Mouse (Mus musculus): ENCODE results near the gene Vpreb3. TPM values are rescaled to one million over a fixed set of nuclear protein-coding genes. Genes with fewer than 3 reads are reported as not detected.
A peak's percentile ranks its signal among the peaks of the same experiment; 100 is the strongest.

Gene Vpreb3
- polyA plus RNA-seq, 1 experiment from 2014 or later: 0.48 TPM

DNA sequence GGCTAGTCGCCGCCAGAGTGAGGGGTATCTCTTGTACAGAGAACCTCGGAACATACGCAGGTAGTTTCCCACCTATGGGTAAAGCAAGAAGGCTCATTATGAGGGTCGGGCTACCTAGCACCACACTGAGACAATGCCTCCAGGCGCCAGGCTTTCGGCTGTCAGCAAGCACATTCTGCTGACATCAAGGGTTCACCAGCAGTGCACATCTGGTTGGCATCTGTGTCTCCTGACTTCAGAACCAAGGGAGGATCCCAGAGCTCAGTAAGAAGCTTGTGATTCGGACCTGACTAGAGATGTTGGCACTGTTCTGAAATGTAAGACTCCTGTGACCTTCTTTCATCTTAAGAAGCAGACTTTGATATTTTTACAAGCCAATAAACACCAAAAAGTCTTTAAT, 26.0 kb upstream of the Vpreb3 start:
- H3K36me3 ChIP-seq (replicated peaks): peaks cover 75% of the 10 kb centered on the region
- no peak for DNase-seq (ENCODE audit: extremely low spot score, low spot score)
- no peaks in the 10 kb centered on the region for H3K27me3 ChIP-seq (ENCODE audit: poor library complexity, severe bottlenecking)
- H3K9me3 ChIP-seq: no peaks in the 10 kb centered on the region
- H3K27ac ChIP-seq: no peak overlapping the region
- peaks cover 29% of the 10 kb centered on the region for H3K4me1 ChIP-seq
- no peak overlapping the region for H3K4me3 ChIP-seq
- WGBS: 85% methylated on average over 8 of the region's 8 CpGs

GRCm38 (mm10) chr10:75919026-75919425, 23.8 kb upstream of the Vpreb3 start:
- DNase-seq (ENCODE audit: extremely low spot score, low spot score): no peak
- H3K36me3 ChIP-seq (replicated peaks): peaks cover 59% of the 10 kb centered on the region
- peaks cover 41% of the 10 kb centered on the region for H3K4me1 ChIP-seq
- H3K4me3 ChIP-seq: no peak overlapping the region
- no peaks in the 10 kb centered on the region for H3K9me3 ChIP-seq
- H3K27ac ChIP-seq: no peak overlapping the region
- H3K27me3 ChIP-seq (ENCODE audit: poor library complexity, severe bottlenecking): no peaks in the 10 kb centered on the region
- WGBS: 92% methylated on average over 5 of the region's 5 CpGs

GRCm38 (mm10) chr10:75921026-75921725, 21.7 kb upstream of the Vpreb3 start, which contains the start of gene Smarcb1:
TSS of gene Smarcb1 (minus strand) at chr10:75921617.
- peaks cover 41% of the 10 kb centered on the region for H3K4me1 ChIP-seq
- peak; percentile 91 for DNase-seq (ENCODE audit: extremely low spot score, low spot score)
- under 1% methylated on average over 76 of the region's 76 CpGs for WGBS
- peaks cover 46% of the 10 kb centered on the region for H3K36me3 ChIP-seq (replicated peaks)
- no peaks in the 10 kb centered on the region for H3K9me3 ChIP-seq
- H3K4me3 ChIP-seq: peak within 1 kb of the TSS; percentile 72
- no peaks in the 10 kb centered on the region for H3K27me3 ChIP-seq (ENCODE audit: poor library complexity, severe bottlenecking)
- peak within 1 kb of the TSS; percentile 96 for H3K27ac ChIP-seq

GRCm38 (mm10) chr10:75921726-75922560, 20.9 kb upstream of the Vpreb3 start:
- no peaks in the 10 kb centered on the region for H3K27me3 ChIP-seq (ENCODE audit: poor library complexity, severe bottlenecking)
- WGBS: 8% methylated on average over 22 of the region's 22 CpGs
- no peaks in the 10 kb centered on the region for H3K9me3 ChIP-seq
- H3K36me3 ChIP-seq (replicated peaks): peaks cover 45% of the 10 kb centered on the region
- H3K4me3 ChIP-seq: peak overlapping the region; percentile 72
- peaks cover 41% of the 10 kb centered on the region for H3K4me1 ChIP-seq
- peak overlapping the region; percentile 96 for H3K27ac ChIP-seq
- no peak for DNase-seq (ENCODE audit: extremely low spot score, low spot score)

DNA sequence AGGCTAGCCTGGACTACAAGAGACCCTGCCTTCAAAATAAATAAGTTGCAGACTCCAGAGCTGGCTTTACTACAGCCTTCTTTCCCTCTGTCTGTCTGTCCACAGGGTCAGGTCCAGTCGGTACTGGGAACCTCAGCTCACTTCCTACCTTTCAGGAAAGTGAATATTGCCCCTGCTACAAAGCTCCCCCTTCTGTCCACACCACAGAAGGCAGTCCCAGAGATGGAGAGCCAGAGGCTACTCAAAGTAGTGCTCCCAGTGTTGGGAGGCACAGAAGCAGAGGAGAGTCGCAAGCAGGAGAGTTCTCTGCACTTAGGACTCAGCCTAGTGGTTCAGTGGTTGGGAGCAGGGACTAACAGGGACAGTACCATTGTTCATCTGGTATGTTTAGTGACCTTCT, 18.5 kb upstream of the Vpreb3 start:
- Histone ChIP-seq H3K9me3 (no peaks in the 10 kb centered on the region), H3K27me3 (ENCODE audit: poor library complexity, severe bottlenecking) (peaks cover 13% of the 10 kb centered on the region), H3K27ac (no peak overlapping the region), H3K4me3 (no peak overlapping the region), H3K4me1 (peaks cover 29% of the 10 kb centered on the region), H3K36me3 (replicated peaks) (peaks cover 35% of the 10 kb centered on the region)
- WGBS: 70% methylated on average over 2 of the region's 2 CpGs
- DNase-seq (ENCODE audit: extremely low spot score, low spot score): no peak

DNA sequence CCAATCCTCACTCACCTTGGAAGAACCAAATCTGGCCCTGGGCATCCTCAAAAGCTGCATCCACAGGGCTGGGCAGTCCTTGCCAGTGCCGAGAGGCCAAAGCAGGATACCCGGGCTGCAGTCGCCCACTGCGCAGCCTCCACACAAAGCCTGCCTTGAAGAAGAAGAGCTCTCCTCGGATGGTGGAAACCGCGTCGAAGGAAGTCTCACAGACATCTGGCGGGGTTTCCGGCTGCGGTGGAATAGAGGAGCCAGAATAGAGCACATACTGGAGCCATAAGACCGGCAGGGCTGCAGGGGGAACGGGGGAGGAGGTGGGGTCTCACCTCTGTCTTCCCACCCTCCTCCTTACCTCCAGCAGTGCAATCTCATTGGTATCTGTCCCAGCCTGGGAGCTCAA, 16.5 kb upstream of the Vpreb3 start:
- DNase-seq (ENCODE audit: extremely low spot score, low spot score): no peak
- H3K27ac ChIP-seq: no peak overlapping the region

GRCm38 (mm10) chr10:75930304-75930703, 12.6 kb upstream of the Vpreb3 start:
- no peak overlapping the region for H3K27ac ChIP-seq
- H3K36me3 ChIP-seq (replicated peaks): peaks cover 21% of the 10 kb centered on the region
- 38% methylated on average over 6 of the region's 6 CpGs for WGBS
- H3K27me3 ChIP-seq (ENCODE audit: poor library complexity, severe bottlenecking): peaks cover 73% of the 10 kb centered on the region
- no peak for DNase-seq (ENCODE audit: extremely low spot score, low spot score)
- peaks cover 37% of the 10 kb centered on the region for H3K4me1 ChIP-seq
- 0 out of 2 replicates have a peak overlapping the region, but pooled peaks have one; percentile 74 for H3K4me3 ChIP-seq
- H3K9me3 ChIP-seq: no peaks in the 10 kb centered on the region

More for the DNA sequence above, 16.5 kb upstream of the Vpreb3 start:
- Histone ChIP-seq H3K9me3 (no peaks in the 10 kb centered on the region), H3K4me3 (no peak overlapping the region), H3K36me3 (replicated peaks) (peaks cover 30% of the 10 kb centered on the region), H3K27me3 (ENCODE audit: poor library complexity, severe bottlenecking) (peaks cover 34% of the 10 kb centered on the region), H3K4me1 (peaks cover 27% of the 10 kb centered on the region)
- 79% methylated on average over 13 of the region's 13 CpGs for WGBS

DNA sequence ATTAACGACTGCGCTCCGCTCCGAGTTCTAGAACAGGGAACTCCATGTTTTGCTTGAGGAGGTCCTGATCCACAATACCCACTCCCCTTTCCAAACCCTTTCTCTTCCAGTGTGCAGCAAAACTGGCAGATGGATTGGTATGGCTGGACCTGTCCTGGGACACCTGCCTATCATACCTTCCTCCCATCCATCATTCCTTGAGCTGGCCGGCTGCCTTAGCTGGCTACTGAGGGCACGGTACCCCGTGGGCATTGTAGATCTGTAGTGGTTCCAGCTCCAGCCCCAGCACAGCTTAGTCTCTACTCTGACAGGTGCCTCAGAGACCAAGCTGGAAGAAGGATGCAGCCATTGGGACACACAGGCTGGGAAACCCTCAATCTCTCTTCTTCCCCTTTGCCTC, 11.5 kb upstream of the Vpreb3 start:
- no peaks in the 10 kb centered on the region for H3K9me3 ChIP-seq
- peak overlapping the region; percentile 74 for H3K4me3 ChIP-seq
- WGBS: 20% methylated on average over 7 of the region's 7 CpGs
- peaks cover 83% of the 10 kb centered on the region for H3K27me3 ChIP-seq (ENCODE audit: poor library complexity, severe bottlenecking)
- no peak for DNase-seq (ENCODE audit: extremely low spot score, low spot score)
- peaks cover 17% of the 10 kb centered on the region for H3K36me3 ChIP-seq (replicated peaks)
- H3K4me1 ChIP-seq: peaks cover 47% of the 10 kb centered on the region
- H3K27ac ChIP-seq: no peak overlapping the region

DNA sequence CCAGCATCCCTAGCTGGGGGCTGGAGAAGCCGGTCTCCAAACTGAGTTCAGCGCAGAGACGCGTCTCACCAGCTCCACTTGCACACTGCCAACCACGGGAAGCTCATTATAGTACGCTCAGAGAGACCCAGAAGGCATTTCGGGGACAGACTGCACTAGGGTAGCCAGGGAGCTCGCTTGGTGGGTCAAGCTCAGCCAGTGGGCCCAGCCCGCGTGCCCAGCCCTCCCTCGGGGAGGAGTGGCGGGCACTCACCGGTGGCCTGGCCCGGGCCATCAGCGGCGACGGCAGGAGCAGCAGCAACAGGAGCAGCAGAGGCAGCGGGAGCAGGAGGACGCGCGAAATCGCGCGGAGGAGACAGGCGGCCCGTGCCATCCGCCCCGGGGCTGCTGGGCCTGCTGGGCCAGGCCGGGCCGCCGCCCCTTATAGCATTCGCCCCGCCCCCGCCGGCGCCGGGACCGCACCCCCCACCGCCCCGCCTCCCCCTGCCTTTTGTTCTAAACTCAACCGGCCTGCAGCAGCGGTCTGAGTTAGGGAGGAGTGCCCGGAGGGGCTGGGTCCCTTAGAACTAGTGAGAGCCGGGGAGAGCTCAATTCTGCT, 10.7 kb upstream of the Vpreb3 start:
- Histone ChIP-seq H3K27ac (peak overlapping the region; percentile 90), H3K36me3 (replicated peaks) (peaks cover 9% of the 10 kb centered on the region), H3K4me3 (peak overlapping the region; percentile 74), H3K9me3 (no peaks in the 10 kb centered on the region), H3K27me3 (ENCODE audit: poor library complexity, severe bottlenecking) (peaks cover 92% of the 10 kb centered on the region), H3K4me1 (peaks cover 49% of the 10 kb centered on the region)
- peak; percentile 72 for DNase-seq (ENCODE audit: extremely low spot score, low spot score)
- under 1% methylated on average over 40 of the region's 44 CpGs for WGBS

GRCm38 (mm10) chr10:75932891-75933290, 10.0 kb upstream of the Vpreb3 start, which contains the start of gene Chchd10:
TSS of gene Chchd10 (plus strand) at chr10:75933130.
- Histone ChIP-seq H3K27ac (peak within 1 kb of the TSS; percentile 90), H3K27me3 (ENCODE audit: poor library complexity, severe bottlenecking) (peaks cover 94% of the 10 kb centered on the region), H3K9me3 (no peaks in the 10 kb centered on the region), H3K36me3 (replicated peaks) (peaks cover 2% of the 10 kb centered on the region; the same call in 1 of the 2 replicates), H3K4me1 (peaks cover 52% of the 10 kb centered on the region), H3K4me3 (peak within 1 kb of the TSS; percentile 74)
- 21% methylated on average over 6 of the region's 6 CpGs for WGBS
- DNase-seq (ENCODE audit: extremely low spot score, low spot score): no peak

- peaks cover 97% of the 10 kb centered on the region for H3K27me3 ChIP-seq (ENCODE audit: poor library complexity, severe bottlenecking)
- no peak overlapping the region for H3K27ac ChIP-seq
- DNase-seq (ENCODE audit: extremely low spot score, low spot score): no peak
- H3K36me3 ChIP-seq (replicated peaks): no peaks in the 10 kb centered on the region
- H3K4me1 ChIP-seq: peaks cover 57% of the 10 kb centered on the region
- WGBS: 76% methylated on average over 1 of the region's 1 CpGs
- H3K4me3 ChIP-seq: peak overlapping the region; percentile 70
- no peaks in the 10 kb centered on the region for H3K9me3 ChIP-seq
These were observed 7.9 kb upstream of the Vpreb3 start for GRCm38 (mm10) chr10:75934991-75935390.

DNA sequence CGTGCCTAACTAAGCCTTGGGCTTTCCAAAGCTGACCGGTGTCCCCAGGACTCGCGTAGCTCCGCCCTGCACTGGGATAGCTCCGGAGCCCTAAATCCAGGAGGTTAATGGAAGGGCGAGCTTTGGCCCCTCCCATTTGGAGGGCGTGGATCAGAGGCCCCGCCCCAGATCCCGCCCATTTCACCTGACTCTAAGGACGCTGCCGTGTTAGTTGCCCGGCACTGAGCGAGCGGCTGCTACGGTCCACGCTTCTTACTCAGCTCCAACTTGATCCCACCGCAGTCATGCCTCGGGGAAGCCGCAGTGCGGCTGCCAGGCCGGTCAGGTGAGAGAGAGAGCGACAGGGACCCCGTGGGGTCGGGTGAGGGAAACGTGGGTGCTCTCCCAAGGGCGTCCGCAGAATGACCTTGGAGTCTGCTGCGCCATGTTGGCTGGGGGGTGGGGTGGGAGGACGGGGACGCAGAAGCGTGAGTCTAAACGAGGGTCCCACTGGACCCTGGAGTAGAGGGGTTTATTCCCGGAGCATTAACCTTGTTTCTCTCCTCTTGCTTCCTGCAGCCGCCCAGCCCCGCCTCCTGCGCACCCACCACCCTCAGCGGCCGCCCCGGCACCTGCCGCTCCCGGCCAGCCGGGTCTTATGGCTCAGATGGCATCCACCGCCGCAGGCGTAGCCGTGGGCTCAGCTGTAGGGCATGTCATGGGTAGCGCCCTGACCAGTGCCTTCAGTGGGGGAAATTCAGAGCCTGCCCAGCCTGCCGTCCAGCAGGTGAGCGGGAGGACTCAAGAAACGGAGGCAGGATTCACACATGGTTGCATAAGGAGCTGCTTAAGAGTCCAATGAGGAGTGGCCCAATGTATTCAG, 6.9 kb upstream of the Vpreb3 start, which contains the start of gene Mmp11:
Gene Mmp11, minus strand, starts transcription at position 817 of the 862 bp plus-strand sequence.
- H3K27ac ChIP-seq: peak within 1 kb of the TSS; percentile 66
- peaks cover 57% of the 10 kb centered on the region for H3K4me1 ChIP-seq

More for the DNA sequence above, 6.9 kb upstream of the Vpreb3 start, which contains the start of gene Mmp11:
- 2% methylated on average over 51 of the region's 51 CpGs for WGBS
- Histone ChIP-seq H3K27me3 (ENCODE audit: poor library complexity, severe bottlenecking) (peaks cover 92% of the 10 kb centered on the region), H3K36me3 (replicated peaks) (no peaks in the 10 kb centered on the region), H3K9me3 (no peaks in the 10 kb centered on the region), H3K4me3 (peak within 1 kb of the TSS; percentile 70)
- DNase-seq (ENCODE audit: extremely low spot score, low spot score): peak; percentile 78

Data from forebrain, embryonic 10.5 days (tissue).